Mouse (Mus musculus) midbrain, postnatal 0 days (tissue): ENCODE measurements around the gene Dab2ip. TPM values are rescaled to one million over a fixed set of nuclear protein-coding genes. Genes with fewer than 3 reads are reported as not detected.

Experiments
- ATAC-seq: fragments of 200-750 bp; cut with Nextera tagmentation; 2 replicates; pipeline ENCODE4 v1.8.0; 2017; ENCODE audit warnings: moderate number of reproducible peaks, mild to moderate bottlenecking, moderate TSS enrichment, moderate library complexity; ENCODE audit not compliant: low FRiP score
- DNase-seq: peaks from one replicate; pipeline ENCODE4 v3.0.0-alpha.2; 2015; ENCODE audit warnings: low spot score
- H3K27ac ChIP-seq: fragments of 300-500 bp; sonication (generic); 2 replicates; pipeline ENCODE4 v1.5.1; 2014; ENCODE audit warnings: low read depth, mild to moderate bottlenecking, low read length, mixed read lengths
- H3K27me3 ChIP-seq: fragments of 300-500 bp; sonication (generic); 2 replicates; pipeline ENCODE4 v1.6.1; 2014; ENCODE audit warnings: low read length, control low read depth, mixed read lengths; ENCODE audit not compliant: insufficient read depth
- H3K36me3 ChIP-seq: fragments of 300-500 bp; sonication (generic); 2 replicates; pipeline ENCODE4 v1.6.1; 2014; ENCODE audit warnings: low read length, control low read depth, mixed read lengths; ENCODE audit not compliant: insufficient read depth
- H3K4me1 ChIP-seq: fragments of 300-500 bp; sonication (generic); 2 replicates; pipeline ENCODE4 v1.6.1; 2014; ENCODE audit warnings: mild to moderate bottlenecking, control low read depth, antibody characterized with exemption, low read length, mixed read lengths; ENCODE audit not compliant: insufficient read depth
- H3K4me2 ChIP-seq: fragments of 300-500 bp; sonication (generic); 2 replicates; pipeline ENCODE4 v1.6.1; 2014; ENCODE audit warnings: low read depth, mild to moderate bottlenecking, low read length, mixed read lengths; ENCODE audit not compliant: poor library complexity, severe bottlenecking
- H3K4me3 ChIP-seq: fragments of 300-500 bp; sonication (generic); 2 replicates; pipeline ENCODE4 v1.5.1; 2014; ENCODE audit warnings: low read depth, mild to moderate bottlenecking, low read length, moderate library complexity
- H3K9ac ChIP-seq: fragments of 300-500 bp; sonication (generic); replicated peaks from 2 replicates; pipeline ENCODE4 v1.6.1; 2014; ENCODE audit warnings: mild to moderate bottlenecking, low read length, moderate library complexity, mixed read lengths; ENCODE audit not compliant: poor library complexity, severe bottlenecking
- H3K9me3 ChIP-seq: fragments of 300-500 bp; sonication (generic); 2 replicates; pipeline ENCODE4 v1.6.1; 2016; ENCODE audit warnings: low read length, control low read depth
- CTCF ChIP-seq: IDR thresholded peaks from 2 replicates; pipeline ENCODE4 v1.5.1; 2016; ENCODE audit warnings: antibody characterized with exemption, mild to moderate bottlenecking
- WGBS: fragments of 180-500 bp; shearing (Covaris S2); extraction: QIAGEN DNeasy Blood & Tissue Kit; methylation state at CpG from one replicate; pipeline ENCODE4 v1.1.7; 2014; 5-methylcytosine and 5-hydroxymethylcytosine counted together
- polyA plus RNA-seq: library from polyadenylated mRNA; unstranded; fragments of >200 nt; fragmentation: Nextera tagmentation; extraction: Ambion mirVana; gene quantifications from 2 replicates; pipeline ENCODE4 v1.2.1, GENCODE M21; 2015
- total RNA-seq: library from RNA; depleted of rRNA; stranded (reverse); fragments of >200 nt; gene quantifications from 2 replicates; pipeline ENCODE4 v1.2.3, GENCODE M21; 2014

Dab2ip gene
- total and polyA plus RNA-seq, 2 experiments from 2014 or later: 73.3 to 175 TPM

DNA sequence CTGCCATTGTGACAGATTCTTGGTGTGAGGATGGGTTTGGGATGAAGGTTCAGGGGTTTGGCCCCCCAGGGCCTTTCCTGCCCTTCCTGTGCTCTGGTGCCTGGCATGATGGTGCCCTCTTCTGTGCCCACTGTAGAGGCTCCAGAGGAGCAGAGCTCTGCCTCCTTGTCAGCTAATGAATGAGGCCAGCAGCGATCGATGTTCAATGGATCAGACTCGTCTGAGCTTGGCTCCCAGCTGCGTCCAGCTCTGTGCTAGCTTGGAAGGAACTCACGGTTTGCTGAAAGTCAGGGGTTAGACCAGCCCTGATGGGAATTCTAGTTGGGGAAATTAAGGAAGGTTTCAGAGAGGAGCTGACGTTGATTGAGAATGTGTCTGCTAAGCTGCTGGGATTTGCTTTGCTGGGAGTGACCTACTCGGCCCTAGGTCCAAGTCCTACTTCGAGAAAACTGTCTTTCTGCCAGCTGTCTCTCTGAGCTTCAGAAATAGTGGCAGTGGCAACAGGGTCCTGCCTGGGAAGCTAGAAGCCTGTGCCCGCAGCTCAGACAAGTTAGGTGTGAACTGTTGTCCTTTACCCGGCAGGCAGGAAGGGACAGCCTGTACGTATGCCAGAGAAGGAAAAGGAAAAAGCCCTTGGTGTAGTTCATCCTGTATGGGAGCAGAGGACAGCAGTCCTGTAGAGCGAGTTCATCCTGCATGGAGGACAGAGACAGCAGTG, 65.5 kb downstream of the Dab2ip start:
- Histone ChIP-seq H3K9ac (no peak overlapping the region), H3K4me1 (peaks cover 23% of the 10 kb centered on the region; the same call in 1 of the 2 replicates)
- no peak for ATAC-seq

GRCm38 (mm10) chr2:35624380-35625006, 66.4 kb downstream of the Dab2ip start:
- Histone ChIP-seq H3K4me2 (no peak overlapping the region), H3K27me3 (peaks cover 5% of the 10 kb centered on the region; the same call in 1 of the 2 replicates), H3K36me3 (no peaks in the 10 kb centered on the region), H3K9ac (no peak overlapping the region), H3K9me3 (no peaks in the 10 kb centered on the region), H3K4me1 (peaks cover 24% of the 10 kb centered on the region; the same call in 1 of the 2 replicates), H3K4me3 (no peak overlapping the region), H3K27ac (no peak overlapping the region)
- ATAC-seq: no peak
- WGBS: 72% methylated on average over 5 of the region's 5 CpGs
- no peak for DNase-seq
- TF ChIP-seq CTCF: 0 out of 2 replicates have a peak, but pooled peaks have one; percentile 3

More for the DNA sequence above, 65.5 kb downstream of the Dab2ip start:
- 53% methylated on average over 12 of the region's 12 CpGs for WGBS
- Histone ChIP-seq H3K4me3 (no peak overlapping the region), H3K36me3 (no peaks in the 10 kb centered on the region), H3K27ac (no peak overlapping the region), H3K9me3 (no peaks in the 10 kb centered on the region), H3K27me3 (peaks cover 5% of the 10 kb centered on the region; the same call in 1 of the 2 replicates), H3K4me2 (no peak overlapping the region)
- DNase-seq: no peak
- TF ChIP-seq CTCF: no peak

- Histone ChIP-seq H3K9me3 (no peaks in the 10 kb centered on the region), H3K4me1 (peaks cover 24% of the 10 kb centered on the region; the same call in 1 of the 2 replicates), H3K27ac (no peak overlapping the region), H3K9ac (no peak overlapping the region), H3K4me3 (no peak overlapping the region), H3K27me3 (peaks cover 5% of the 10 kb centered on the region; the same call in 1 of the 2 replicates), H3K4me2 (no peak overlapping the region), H3K36me3 (no peaks in the 10 kb centered on the region)
- ATAC-seq (no peak), DNase-seq (no peak)
- 96% methylated on average over 6 of the region's 6 CpGs for WGBS
- no peak for TF ChIP-seq CTCF
Observed at GRCm38 (mm10) chr2:35625007-35625380, 66.9 kb downstream of the Dab2ip start.

GRCm38 (mm10) chr2:35625526-35625925, 67.5 kb downstream of the Dab2ip start:
- Histone ChIP-seq H3K4me2 (no peak overlapping the region), H3K4me3 (no peak overlapping the region), H3K27ac (no peak overlapping the region), H3K4me1 (peaks cover 24% of the 10 kb centered on the region; the same call in 1 of the 2 replicates), H3K27me3 (peaks cover 5% of the 10 kb centered on the region; the same call in 1 of the 2 replicates), H3K36me3 (no peaks in the 10 kb centered on the region), H3K9me3 (no peaks in the 10 kb centered on the region), H3K9ac (no peak overlapping the region)
- DNase-seq: no peak
- ATAC-seq: no peak
- WGBS: 83% methylated on average over 6 of the region's 6 CpGs
- no peak for TF ChIP-seq CTCF

DNA sequence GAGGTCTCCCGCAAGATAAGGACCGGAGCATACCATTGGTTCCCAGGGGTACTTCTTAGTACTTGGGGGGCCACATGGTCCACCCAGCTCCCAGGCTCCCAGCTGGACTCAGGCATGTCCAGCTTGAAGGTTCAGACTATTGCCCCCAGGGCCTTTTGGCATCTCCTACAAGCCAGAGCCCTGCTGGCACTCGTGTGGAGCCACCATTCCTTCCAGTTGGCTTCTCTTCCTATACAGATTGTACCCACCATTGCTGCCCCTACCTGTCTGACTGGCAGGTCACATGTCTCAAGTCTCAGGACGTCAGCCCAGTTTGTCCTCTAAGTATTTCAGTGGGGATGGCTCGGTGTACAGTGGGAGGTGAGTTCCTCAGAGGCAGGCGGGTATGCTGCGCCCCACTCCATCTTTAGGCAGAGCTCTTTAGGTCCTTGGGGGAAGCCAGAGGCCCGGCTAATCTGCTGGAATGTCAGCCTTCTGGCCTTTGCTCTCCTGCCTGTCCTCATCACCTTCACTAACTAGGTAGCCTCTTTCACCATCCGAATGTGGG, 68.2 kb downstream of the Dab2ip start:
- TF ChIP-seq CTCF: no peak
- no peak overlapping the region for H3K27ac ChIP-seq

More for the DNA sequence above, 68.2 kb downstream of the Dab2ip start:
- no peak overlapping the region for H3K4me2 ChIP-seq
- H3K9ac ChIP-seq: no peak overlapping the region
- no peaks in the 10 kb centered on the region for H3K36me3 ChIP-seq
- no peak for ATAC-seq
- no peak overlapping the region for H3K4me3 ChIP-seq
- no peaks in the 10 kb centered on the region for H3K9me3 ChIP-seq
- H3K4me1 ChIP-seq: peaks cover 24% of the 10 kb centered on the region; the same call in 1 of the 2 replicates
- WGBS: 74% methylated on average over 9 of the region's 9 CpGs
- H3K27me3 ChIP-seq: peaks cover 5% of the 10 kb centered on the region; the same call in 1 of the 2 replicates
- DNase-seq: no peak
